Mouse (Mus musculus): Measurements from ENCODE around the gene Dnajc11.

Dnajc11 gene

GRCm38 (mm10) chr4:151933505-151934214 is at the start of gene Dnajc11:
TSS of gene Dnajc11 (plus strand) at chr4:151933691.
- in situ Hi-C loops (cut with MboI; ENCODE audit: unreplicated experiment in 2 of 2) = loop anchor here (5.0 to 10.0 kb wide), 2 partner anchors 69 to 71 kb away; partner anchors contain the start of gene Camta1 (in 2 of the 2)

- in situ Hi-C loops (cut with MboI; ENCODE audit: unreplicated experiment in 2 of 2) = loop anchor here in 1 of 2 experiments (25.0 kb wide), 1 partner anchor 381 kb away; no protein-coding TSS in a partner anchor
These were observed 40.2 kb upstream of the Dnajc11 start for GRCm38 (mm10) chr4:151893241-151893640.

- in situ Hi-C loops (cut with MboI; ENCODE audit: unreplicated experiment in 2 of 2) = loop anchor here in 1 of 2 experiments (25.0 kb wide), 1 partner anchor 383 kb away; no protein-coding TSS in a partner anchor
These were observed 38.6 kb upstream of the Dnajc11 start for GRCm38 (mm10) chr4:151894926-151895325.

- in situ Hi-C loops (cut with MboI; ENCODE audit: unreplicated experiment in 2 of 2) = loop anchor here in 1 of 2 experiments (25.0 kb wide), 1 partner anchor 383 kb away; no protein-coding TSS in a partner anchor
These were observed 37.9 kb upstream of the Dnajc11 start for GRCm38 (mm10) chr4:151895624-151896023.

- in situ Hi-C loops (cut with MboI; ENCODE audit: unreplicated experiment in 2 of 2) = loop anchor here in 1 of 2 experiments (25.0 kb wide), 1 partner anchor 385 kb away; no protein-coding TSS in a partner anchor
These were observed 36.3 kb upstream of the Dnajc11 start for GRCm38 (mm10) chr4:151897069-151897617.

- in situ Hi-C loops (cut with MboI; ENCODE audit: unreplicated experiment in 2 of 2) = loop anchor here in 1 of 2 experiments (25.0 kb wide), 1 partner anchor 386 kb away; no protein-coding TSS in a partner anchor
These were observed 34.8 kb upstream of the Dnajc11 start for GRCm38 (mm10) chr4:151898600-151899245.

GRCm38 (mm10) chr4:151899707-151900384 is 33.6 kb upstream of the Dnajc11 start:
- in situ Hi-C loops (cut with MboI; ENCODE audit: unreplicated experiment in 2 of 2) = loop anchor here in 1 of 2 experiments (25.0 kb wide), 1 partner anchor 388 kb away; no protein-coding TSS in a partner anchor

- in situ Hi-C loops (cut with MboI; ENCODE audit: unreplicated experiment in 2 of 2) = no loop called here
These were observed 32.8 kb upstream of the Dnajc11 start for GRCm38 (mm10) chr4:151900735-151901134.

- in situ Hi-C loops (cut with MboI; ENCODE audit: unreplicated experiment in 2 of 2) = no loop called here
These were observed 32.1 kb upstream of the Dnajc11 start for GRCm38 (mm10) chr4:151901422-151901821.

GRCm38 (mm10) chr4:151902046-151902688 is 31.3 kb upstream of the Dnajc11 start:
- in situ Hi-C loops (cut with MboI; ENCODE audit: unreplicated experiment in 2 of 2) = no loop called here

- in situ Hi-C loops (cut with MboI; ENCODE audit: unreplicated experiment in 2 of 2) = no loop called here
These were observed 30.7 kb upstream of the Dnajc11 start for GRCm38 (mm10) chr4:151902689-151903241.

- in situ Hi-C loops (cut with MboI; ENCODE audit: unreplicated experiment in 2 of 2) = no loop called here
These were observed 29.4 kb upstream of the Dnajc11 start for GRCm38 (mm10) chr4:151904098-151904497.

GRCm38 (mm10) chr4:151905621-151906020 is 27.9 kb upstream of the Dnajc11 start:
- in situ Hi-C loops (cut with MboI; ENCODE audit: unreplicated experiment in 2 of 2) = no loop called here

- in situ Hi-C loops (cut with MboI; ENCODE audit: unreplicated experiment in 2 of 2) = no loop called here
These were observed 25.7 kb upstream of the Dnajc11 start for GRCm38 (mm10) chr4:151907577-151908343.

- in situ Hi-C loops (cut with MboI; ENCODE audit: unreplicated experiment in 2 of 2) = no loop called here
These were observed 24.7 kb upstream of the Dnajc11 start for GRCm38 (mm10) chr4:151908809-151909208.

- in situ Hi-C loops (cut with MboI; ENCODE audit: unreplicated experiment in 2 of 2) = no loop called here
These were observed 17.2 kb upstream of the Dnajc11 start for GRCm38 (mm10) chr4:151916271-151916670.

- in situ Hi-C loops (cut with MboI; ENCODE audit: unreplicated experiment in 2 of 2) = no loop called here
These were observed 14.2 kb upstream of the Dnajc11 start for GRCm38 (mm10) chr4:151919135-151919840.

GRCm38 (mm10) chr4:151919900-151920643 is 13.4 kb upstream of the Dnajc11 start:
- in situ Hi-C loops (cut with MboI; ENCODE audit: unreplicated experiment in 2 of 2) = no loop called here

Data from v-Abl transformed pro-B cells (cell line).